Mouse (Mus musculus) splenic B cell, adult 2 months (primary cell): ENCODE data around the gene Fam50b.

Source experiments
- DNase-seq: peaks from one replicate; pipeline ENCODE4 v3.0.0-alpha.2; 2011; ENCODE audit warnings: low read depth, low spot score
- H3K27me3 ChIP-seq: 2 replicates; pipeline ENCODE4 v1.6.1; 2012; ENCODE audit warnings: mild to moderate bottlenecking, low read length, moderate library complexity, mixed read lengths; ENCODE audit not compliant: control insufficient read depth, poor library complexity, insufficient read depth, severe bottlenecking
- H3K36me3 ChIP-seq: 2 replicates; pipeline ENCODE4 v1.6.1; 2012; ENCODE audit warnings: mild to moderate bottlenecking, low read length, moderate library complexity, mixed read lengths; ENCODE audit not compliant: control insufficient read depth, poor library complexity, insufficient read depth, severe bottlenecking

Gene Fam50b

DNA sequence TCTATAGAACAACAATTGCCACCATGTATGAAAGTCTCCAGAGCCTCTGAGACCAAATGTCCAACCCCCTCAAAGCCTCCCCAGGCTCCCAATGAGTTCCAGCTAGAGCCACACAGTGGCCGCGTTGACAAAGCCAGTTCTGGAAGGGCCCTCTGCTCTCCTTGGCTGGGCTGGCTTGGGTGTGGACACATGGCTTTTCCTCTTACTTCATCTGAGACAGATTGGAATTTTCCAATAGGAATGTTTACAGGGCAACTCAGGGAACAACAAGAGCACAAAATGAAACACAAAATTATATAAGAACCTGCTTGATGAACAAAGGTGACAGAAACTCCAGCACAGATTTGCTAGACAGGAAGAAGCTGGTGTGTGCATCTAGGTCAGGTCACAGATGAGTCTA, 59.8 kb downstream of the Fam50b start:
- Histone ChIP-seq H3K27me3 (no peaks in the 10 kb centered on the region), H3K36me3 (no peaks in the 10 kb centered on the region)
- DNase-seq, result no peak
